Mouse (Mus musculus) embryo, embryonic 11 days (tissue): Measurements from ENCODE around the gene Tmem165.

Experiments
- DNase-seq: peaks from one replicate; pipeline ENCODE4 v3.0.0-alpha.2; 2015

The Tmem165 gene

GRCm38 (mm10) chr5:76183750-76184261, at the start of gene Tmem165:
TSS of gene Tmem165 (plus strand) at chr5:76183880.
- peak; percentile 96 for DNase-seq

- no peak for DNase-seq
Observed at GRCm38 (mm10) chr5:76135644-76136043, 48.0 kb upstream of the Tmem165 start.

- DNase-seq, result no peak
Observed at GRCm38 (mm10) chr5:76136271-76136670, 47.4 kb upstream of the Tmem165 start.

- no peak for DNase-seq
Observed at GRCm38 (mm10) chr5:76137586-76137985, 46.1 kb upstream of the Tmem165 start.

GRCm38 (mm10) chr5:76138071-76138470, 45.6 kb upstream of the Tmem165 start:
- no peak for DNase-seq

- peak; percentile 28 for DNase-seq
Observed at GRCm38 (mm10) chr5:76138512-76138911, 45.2 kb upstream of the Tmem165 start.

GRCm38 (mm10) chr5:76139171-76139671, 44.5 kb upstream of the Tmem165 start:
- DNase-seq, result no peak

- peak; percentile 95 for DNase-seq
Observed at GRCm38 (mm10) chr5:76139808-76140729, 43.6 kb upstream of the Tmem165 start, which contains the start of gene Srd5a3. TSS of gene Srd5a3 (plus strand) at chr5:76140271.

GRCm38 (mm10) chr5:76140730-76141066, 43.0 kb upstream of the Tmem165 start:
- DNase-seq, result no peak

- DNase-seq, result no peak
Observed at GRCm38 (mm10) chr5:76143356-76143755, 40.3 kb upstream of the Tmem165 start.

GRCm38 (mm10) chr5:76146401-76146800, 37.3 kb upstream of the Tmem165 start:
- DNase-seq, result no peak

- DNase-seq, result no peak
Observed at GRCm38 (mm10) chr5:76149436-76149835, 34.2 kb upstream of the Tmem165 start.

GRCm38 (mm10) chr5:76152956-76153355, 30.7 kb upstream of the Tmem165 start:
- no peak for DNase-seq

- DNase-seq, result no peak
Observed at GRCm38 (mm10) chr5:76153430-76153829, 30.2 kb upstream of the Tmem165 start.

- DNase-seq, result no peak
Observed at GRCm38 (mm10) chr5:76154434-76155165, 29.1 kb upstream of the Tmem165 start.

GRCm38 (mm10) chr5:76159555-76159954, 24.1 kb upstream of the Tmem165 start:
- DNase-seq, result no peak

GRCm38 (mm10) chr5:76160086-76160485, 23.6 kb upstream of the Tmem165 start:
- no peak for DNase-seq

- no peak for DNase-seq
Observed at GRCm38 (mm10) chr5:76161491-76161890, 22.2 kb upstream of the Tmem165 start.

- DNase-seq, result no peak
Observed at GRCm38 (mm10) chr5:76162926-76163325, 20.8 kb upstream of the Tmem165 start.

- no peak for DNase-seq
Observed at GRCm38 (mm10) chr5:76163828-76164390, 19.8 kb upstream of the Tmem165 start.

GRCm38 (mm10) chr5:76164827-76165226, 18.9 kb upstream of the Tmem165 start:
- no peak for DNase-seq

- DNase-seq, result no peak
Observed at GRCm38 (mm10) chr5:76170522-76170921, 13.2 kb upstream of the Tmem165 start.

- DNase-seq, result no peak
Observed at GRCm38 (mm10) chr5:76171039-76171438, 12.6 kb upstream of the Tmem165 start.
